Mouse (Mus musculus) lung, postnatal 0 days (tissue): ENCODE measurements around the gene Ptprn2. TPM values are rescaled to one million over a fixed set of nuclear protein-coding genes. Genes with fewer than 3 reads are reported as not detected.
A peak's percentile ranks its signal among the peaks of the same experiment; 100 is the strongest.

Source experiments
- ATAC-seq: fragments of 200-750 bp; cut with Nextera tagmentation; 2 replicates; pipeline ENCODE4 v1.8.0; 2017; ENCODE audit warnings: moderate library complexity
- DNase-seq: peaks from one replicate; pipeline ENCODE4 v3.0.0-alpha.2; 2016; ENCODE audit warnings: low spot score
- H3K27ac ChIP-seq: fragments of 300-500 bp; sonication (generic); 2 replicates; pipeline ENCODE4 v1.5.1; 2014; ENCODE audit warnings: antibody characterized with exemption, mild to moderate bottlenecking, low read length, mixed read lengths
- H3K27me3 ChIP-seq: fragments of 300-500 bp; sonication (generic); replicated peaks from 2 replicates; pipeline ENCODE4 v1.6.1; 2014; ENCODE audit warnings: low read length, mixed read lengths; ENCODE audit not compliant: insufficient read depth
- H3K36me3 ChIP-seq: fragments of 300-500 bp; sonication (generic); 2 replicates; pipeline ENCODE4 v1.6.1; 2014; ENCODE audit warnings: low read length, mixed read lengths; ENCODE audit not compliant: insufficient read depth
- H3K4me1 ChIP-seq: fragments of 300-500 bp; sonication (generic); 2 replicates; pipeline ENCODE4 v1.6.1; 2014; ENCODE audit warnings: antibody characterized with exemption, low read depth, low read length, mixed read lengths; ENCODE audit not compliant: insufficient read depth
- H3K4me2 ChIP-seq: fragments of 300-500 bp; sonication (generic); replicated peaks from 2 replicates; pipeline ENCODE4 v1.6.1; 2014; ENCODE audit warnings: low read depth, mild to moderate bottlenecking, low read length, moderate library complexity, mixed read lengths
- H3K4me3 ChIP-seq: fragments of 300-500 bp; sonication (generic); 2 replicates; pipeline ENCODE4 v1.5.1; 2014; ENCODE audit warnings: low read depth, low read length
- H3K9ac ChIP-seq: fragments of 300-500 bp; sonication (generic); replicated peaks from 2 replicates; pipeline ENCODE4 v1.6.1; 2014; ENCODE audit warnings: low read depth, mild to moderate bottlenecking
- H3K9me3 ChIP-seq: fragments of 300-500 bp; sonication (generic); 2 replicates; pipeline ENCODE4 v1.6.1; 2016; ENCODE audit warnings: low read length, mixed read lengths
- CTCF ChIP-seq: IDR thresholded peaks from 2 replicates; pipeline ENCODE4 v1.5.1; 2016; ENCODE audit warnings: antibody characterized with exemption, mild to moderate bottlenecking
- EP300 ChIP-seq: IDR thresholded peaks from 2 replicates; pipeline ENCODE4 v1.6.1; 2016; ENCODE audit warnings: antibody characterized with exemption, mild to moderate bottlenecking, control low read depth
- WGBS: fragments of 180-500 bp; shearing (Covaris S2); extraction: QIAGEN DNeasy Blood & Tissue Kit; methylation state at CpG from one replicate; pipeline ENCODE4 v1.1.7; 2014; 5-methylcytosine and 5-hydroxymethylcytosine counted together
- polyA plus RNA-seq: library from polyadenylated mRNA; unstranded; fragments of >200 nt; fragmentation: Nextera tagmentation; extraction: Ambion mirVana; gene quantifications from 2 replicates; pipeline ENCODE4 v1.2.1, GENCODE M21; 2015

Ptprn2 gene
- polyA plus RNA-seq, 1 experiment from 2014 or later, result 0.24 TPM

DNA sequence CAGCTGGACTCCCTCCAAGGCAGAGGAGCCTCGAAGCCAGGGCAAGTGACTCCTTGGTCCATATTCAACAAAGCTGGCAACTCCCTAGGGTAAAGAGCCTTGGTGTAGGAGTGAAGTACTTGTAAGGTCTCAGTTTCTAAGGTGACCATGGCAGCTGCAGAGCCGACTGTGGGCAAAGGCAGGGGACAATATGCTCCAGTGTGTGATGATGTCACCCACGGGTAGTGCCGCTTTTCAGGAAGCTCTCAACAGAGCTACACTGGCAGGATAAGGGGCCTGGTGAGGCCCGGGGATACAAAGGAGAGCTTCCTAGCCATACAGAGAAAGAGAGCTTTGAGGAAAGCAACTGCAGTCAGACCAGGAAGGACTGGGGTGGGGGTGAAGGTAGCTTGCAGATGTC is 684.1 kb downstream of the Ptprn2 start:
- no peak overlapping the region for H3K27ac ChIP-seq
- TF ChIP-seq EP300 (no peak), CTCF (no peak)
- no peaks in the 10 kb centered on the region for H3K27me3 ChIP-seq
- WGBS, result 27% methylated on average over 5 of the region's 5 CpGs
- no peak overlapping the region for H3K4me2 ChIP-seq
- peak; percentile 47 for DNase-seq
- H3K36me3 ChIP-seq, result no peaks in the 10 kb centered on the region
- H3K9me3 ChIP-seq, result no peaks in the 10 kb centered on the region
- no peak overlapping the region for H3K4me3 ChIP-seq
- H3K4me1 ChIP-seq, result no peaks in the 10 kb centered on the region
- H3K9ac ChIP-seq, result no peak overlapping the region
- peak; percentile 66 for ATAC-seq

DNA sequence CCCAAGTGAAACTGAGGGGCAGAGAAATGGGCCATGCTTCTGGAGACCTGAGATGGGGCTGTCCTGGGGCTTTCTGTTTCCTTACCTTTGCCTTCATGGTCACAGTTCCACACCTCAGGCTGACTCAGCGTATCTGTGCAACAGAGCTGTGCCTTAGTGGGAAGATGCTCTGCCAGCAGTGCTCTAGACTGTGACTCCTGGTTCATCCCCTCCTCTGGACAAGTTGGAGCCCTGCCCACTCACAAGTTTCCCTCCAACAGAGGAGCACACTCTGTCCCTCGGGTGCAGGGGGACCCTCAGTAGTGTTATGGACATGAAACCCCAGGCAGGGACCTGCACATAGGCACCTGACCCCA is 687.0 kb downstream of the Ptprn2 start:
- Histone ChIP-seq H3K27ac (no peak overlapping the region), H3K36me3 (no peaks in the 10 kb centered on the region), H3K4me3 (no peak overlapping the region), H3K9me3 (no peaks in the 10 kb centered on the region), H3K9ac (no peak overlapping the region), H3K27me3 (no peaks in the 10 kb centered on the region), H3K4me2 (no peak overlapping the region), H3K4me1 (no peaks in the 10 kb centered on the region)
- WGBS, result 56% methylated on average over 2 of the region's 2 CpGs
- TF ChIP-seq CTCF (no peak), EP300 (no peak)
- ATAC-seq (no peak), DNase-seq (no peak)

DNA sequence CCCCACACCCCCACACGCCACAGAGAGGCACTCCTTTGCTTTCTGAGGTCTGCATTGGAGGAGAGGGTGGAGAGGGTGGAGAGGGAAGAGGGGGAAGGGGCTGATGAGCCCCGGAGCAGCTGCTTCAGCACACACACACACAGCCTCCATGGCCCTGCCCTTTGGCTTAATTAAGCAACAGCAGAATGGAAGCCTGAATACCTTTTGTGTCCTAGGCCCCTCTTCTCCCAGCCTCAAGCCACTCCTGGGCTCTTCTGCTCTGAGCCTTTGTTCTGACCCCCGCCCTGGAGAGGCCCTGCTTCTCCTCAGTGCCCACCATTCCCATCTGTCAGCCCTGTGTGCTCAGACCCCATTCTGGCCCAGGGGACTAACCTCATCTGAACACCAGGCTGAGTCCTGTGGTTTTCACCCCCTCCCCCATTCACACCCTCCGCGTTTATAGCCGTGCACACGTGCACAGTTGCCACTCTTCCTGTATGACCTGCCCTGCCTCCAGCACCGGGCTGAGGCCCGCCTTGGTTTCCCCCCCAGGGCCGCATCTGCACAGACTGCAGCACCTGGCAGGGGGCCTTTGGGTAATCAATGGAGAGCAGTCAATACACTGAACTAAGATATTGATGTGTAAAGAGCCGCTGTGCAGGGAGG is 687.5 kb downstream of the Ptprn2 start:
- 42% methylated on average over 11 of the region's 11 CpGs for WGBS
- ATAC-seq (no peak), DNase-seq (no peak)
- H3K9me3 ChIP-seq, result no peaks in the 10 kb centered on the region
- no peak overlapping the region for H3K4me3 ChIP-seq
- H3K27ac ChIP-seq, result no peak overlapping the region
- no peaks in the 10 kb centered on the region for H3K4me1 ChIP-seq
- H3K36me3 ChIP-seq, result no peaks in the 10 kb centered on the region
- TF ChIP-seq CTCF (no peak), EP300 (no peak)
- H3K9ac ChIP-seq, result no peak overlapping the region
- H3K27me3 ChIP-seq, result no peaks in the 10 kb centered on the region
- no peak overlapping the region for H3K4me2 ChIP-seq

DNA sequence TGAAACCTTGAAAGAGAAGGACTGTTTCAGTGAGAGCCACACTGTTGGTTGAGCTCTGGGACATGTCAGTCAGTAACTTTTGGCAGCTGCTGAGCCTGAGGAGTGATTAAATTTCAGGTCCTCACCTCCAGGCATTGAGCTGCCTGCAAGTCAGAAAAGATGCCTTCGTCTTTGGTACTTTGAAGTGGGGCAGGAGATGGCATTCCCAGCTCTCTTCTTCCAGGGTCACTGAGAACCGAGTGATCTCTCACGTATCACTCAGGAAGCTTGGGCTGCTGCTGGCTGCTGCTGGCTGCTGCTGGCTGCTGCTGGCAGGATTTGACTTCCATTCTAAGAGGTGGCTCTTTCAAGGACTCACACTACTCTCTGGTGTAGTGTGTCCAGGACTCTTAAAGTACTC is 688.7 kb downstream of the Ptprn2 start:
- no peaks in the 10 kb centered on the region for H3K9me3 ChIP-seq
- H3K4me1 ChIP-seq, result no peaks in the 10 kb centered on the region
- H3K4me2 ChIP-seq, result no peak overlapping the region
- no peak overlapping the region for H3K27ac ChIP-seq
- H3K36me3 ChIP-seq, result no peaks in the 10 kb centered on the region
- no peak overlapping the region for H3K4me3 ChIP-seq
- no peaks in the 10 kb centered on the region for H3K27me3 ChIP-seq
- 10% methylated on average over 3 of the region's 3 CpGs for WGBS
- ATAC-seq (no peak), DNase-seq (no peak)
- no peak overlapping the region for H3K9ac ChIP-seq
- TF ChIP-seq EP300 (no peak), CTCF (no peak)

DNA sequence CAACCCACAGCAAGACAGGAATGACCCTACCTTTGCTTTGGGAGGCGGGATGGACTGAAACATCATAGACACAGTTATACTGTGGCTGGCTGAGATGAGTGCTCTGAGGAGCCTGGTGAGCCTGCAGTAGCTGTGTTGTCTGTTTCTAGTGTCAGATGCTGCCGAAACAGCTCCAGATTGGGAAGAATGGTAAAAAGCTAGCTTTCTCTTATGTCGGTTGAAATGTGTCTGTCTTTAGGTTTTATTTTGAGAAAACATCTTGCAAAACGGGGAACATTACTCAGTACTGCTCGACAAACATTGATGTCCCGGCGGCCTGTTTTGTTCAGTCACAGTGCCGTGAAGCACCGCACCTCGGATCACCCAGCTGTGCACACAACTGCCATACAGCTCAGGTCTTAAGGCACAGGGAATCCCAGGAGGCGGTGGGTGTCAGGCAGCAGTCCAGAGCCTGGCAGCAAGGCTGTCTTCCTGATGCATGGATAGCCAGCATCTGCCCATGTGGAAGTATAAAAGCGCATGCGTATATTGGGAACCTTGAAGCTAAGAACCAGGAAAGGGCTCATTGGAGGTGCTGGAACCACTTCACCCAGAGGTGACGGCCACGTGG is 689.7 kb downstream of the Ptprn2 start:
- no peaks in the 10 kb centered on the region for H3K27me3 ChIP-seq
- H3K9ac ChIP-seq, result no peak overlapping the region
- TF ChIP-seq CTCF (no peak), EP300 (no peak)
- 76% methylated on average over 15 of the region's 15 CpGs for WGBS
- no peak overlapping the region for H3K4me3 ChIP-seq
- H3K9me3 ChIP-seq, result no peaks in the 10 kb centered on the region
- no peak overlapping the region for H3K27ac ChIP-seq
- DNase-seq, result no peak
- no peaks in the 10 kb centered on the region for H3K36me3 ChIP-seq
- ATAC-seq, result no peak
- H3K4me1 ChIP-seq, result no peaks in the 10 kb centered on the region
- H3K4me2 ChIP-seq, result no peak overlapping the region

DNA sequence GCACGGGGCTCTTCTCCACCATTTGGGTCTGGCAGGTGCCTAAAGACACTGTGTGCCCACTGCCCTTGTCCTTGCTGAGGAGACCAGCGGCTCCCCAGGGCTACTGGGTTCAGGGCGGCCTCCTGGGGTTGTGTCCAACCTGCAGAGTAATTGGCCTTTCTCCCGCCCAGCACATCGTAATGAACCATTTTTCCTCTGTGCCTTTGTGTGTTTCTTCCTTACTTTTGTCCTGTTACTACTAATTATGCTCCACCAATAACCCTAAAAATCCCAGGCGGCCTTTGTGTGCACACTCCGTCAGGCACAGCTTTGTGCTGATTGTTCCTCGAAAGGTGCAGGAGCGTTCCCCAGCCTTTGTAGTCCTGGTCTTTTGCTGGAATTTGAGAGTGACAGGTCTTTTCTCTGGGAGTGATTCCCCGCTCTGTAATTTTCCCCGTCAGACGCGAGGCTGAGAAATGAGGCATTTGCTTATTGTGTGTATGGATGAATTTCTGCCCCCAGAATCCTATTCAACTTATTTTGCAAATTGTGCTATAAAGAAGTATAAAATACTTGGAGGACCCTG is 690.8 kb downstream of the Ptprn2 start:
- no peaks in the 10 kb centered on the region for H3K36me3 ChIP-seq
- no peak overlapping the region for H3K9ac ChIP-seq
- H3K4me1 ChIP-seq, result no peaks in the 10 kb centered on the region
- H3K27ac ChIP-seq, result no peak overlapping the region
- DNase-seq (no peak), ATAC-seq (no peak)
- H3K4me3 ChIP-seq, result no peak overlapping the region
- no peak overlapping the region for H3K4me2 ChIP-seq
- no peaks in the 10 kb centered on the region for H3K9me3 ChIP-seq
- TF ChIP-seq EP300, result no peak
- no peak for TF ChIP-seq CTCF
- no peaks in the 10 kb centered on the region for H3K27me3 ChIP-seq
- 85% methylated on average over 13 of the region's 13 CpGs for WGBS
